Mouse (Mus musculus): ENCODE data around the gene Cbfa2t3. TPM values are rescaled to one million over a fixed set of nuclear protein-coding genes. Genes with fewer than 3 reads are reported as not detected.
A peak's percentile ranks its signal among the peaks of the same experiment; 100 is the strongest.

The Cbfa2t3 gene
- polyA plus RNA-seq, 1 experiment from 2014 or later, result 3.3 TPM

- Histone ChIP-seq H3K27ac (replicated peaks; ENCODE audit: low read depth, low read length) (no peak overlapping the region), H3K4me1 (ENCODE audit: control insufficient read depth, insufficient read depth, low read length) (no peaks in the 10 kb centered on the region; the same call in 1 of the 2 replicates), H3K4me2 (ENCODE audit: low read depth, severe bottlenecking) (no peak overlapping the region), H3K9me3 (ENCODE audit: control insufficient read depth, low read length) (no peaks in the 10 kb centered on the region), H3K4me3 (ENCODE audit: low read depth, low read length) (no peak overlapping the region), H3K27me3 (ENCODE audit: control insufficient read depth, insufficient read depth, low read length) (no peaks in the 10 kb centered on the region), H3K36me3 (ENCODE audit: control insufficient read depth, insufficient read depth, low read length) (no peaks in the 10 kb centered on the region), H3K9ac (ENCODE audit: low read length) (0 out of 2 replicates have a peak overlapping the region, but pooled peaks have one; percentile 17)
- DNase-seq (ENCODE audit: low spot score) (no peak), ATAC-seq (ENCODE audit: insufficient number of reproducible peaks, low FRiP score, low TSS enrichment, low read depth) (no peak)
- 60% methylated on average over 22 of the region's 22 CpGs for WGBS
These were observed 68.2 kb downstream of the Cbfa2t3 start for GRCm38 (mm10) chr8:122630696-122631095.

- H3K27me3 ChIP-seq (ENCODE audit: control insufficient read depth, insufficient read depth, low read length), result no peaks in the 10 kb centered on the region
- H3K9ac ChIP-seq (ENCODE audit: low read length), result no peak overlapping the region
- 43% methylated on average over 10 of the region's 10 CpGs for WGBS
- no peaks in the 10 kb centered on the region for H3K36me3 ChIP-seq (ENCODE audit: control insufficient read depth, insufficient read depth, low read length)
- H3K4me2 ChIP-seq (ENCODE audit: low read depth, severe bottlenecking), result no peak overlapping the region
- ATAC-seq (ENCODE audit: insufficient number of reproducible peaks, low FRiP score, low TSS enrichment, low read depth) (no peak), DNase-seq (ENCODE audit: low spot score) (no peak)
- H3K4me3 ChIP-seq (ENCODE audit: low read depth, low read length), result no peak overlapping the region
- no peaks in the 10 kb centered on the region for H3K9me3 ChIP-seq (ENCODE audit: control insufficient read depth, low read length)
- no peaks in the 10 kb centered on the region for H3K4me1 ChIP-seq (ENCODE audit: control insufficient read depth, insufficient read depth, low read length)
- no peak overlapping the region for H3K27ac ChIP-seq (replicated peaks; ENCODE audit: low read depth, low read length)
These were observed 69.5 kb downstream of the Cbfa2t3 start for GRCm38 (mm10) chr8:122629388-122629787.

- no peak for ATAC-seq (ENCODE audit: insufficient number of reproducible peaks, low FRiP score, low TSS enrichment, low read depth)
- WGBS, result 83% methylated on average over 2 of the region's 2 CpGs
- no peak for DNase-seq (ENCODE audit: low spot score)
- Histone ChIP-seq H3K27ac (replicated peaks; ENCODE audit: low read depth, low read length) (no peak overlapping the region), H3K36me3 (ENCODE audit: control insufficient read depth, insufficient read depth, low read length) (no peaks in the 10 kb centered on the region), H3K27me3 (ENCODE audit: control insufficient read depth, insufficient read depth, low read length) (no peaks in the 10 kb centered on the region), H3K4me3 (ENCODE audit: low read depth, low read length) (no peak overlapping the region), H3K4me1 (ENCODE audit: control insufficient read depth, insufficient read depth, low read length) (no peaks in the 10 kb centered on the region), H3K9ac (ENCODE audit: low read length) (no peak overlapping the region), H3K4me2 (ENCODE audit: low read depth, severe bottlenecking) (no peak overlapping the region), H3K9me3 (ENCODE audit: control insufficient read depth, low read length) (no peaks in the 10 kb centered on the region)
These were observed 72.0 kb downstream of the Cbfa2t3 start for GRCm38 (mm10) chr8:122626896-122627295.

- Histone ChIP-seq H3K27me3 (ENCODE audit: control insufficient read depth, insufficient read depth, low read length) (no peaks in the 10 kb centered on the region), H3K9ac (ENCODE audit: low read length) (no peak overlapping the region), H3K9me3 (ENCODE audit: control insufficient read depth, low read length) (no peaks in the 10 kb centered on the region), H3K27ac (replicated peaks; ENCODE audit: low read depth, low read length) (no peak overlapping the region), H3K4me3 (ENCODE audit: low read depth, low read length) (no peak overlapping the region), H3K36me3 (ENCODE audit: control insufficient read depth, insufficient read depth, low read length) (no peaks in the 10 kb centered on the region), H3K4me1 (ENCODE audit: control insufficient read depth, insufficient read depth, low read length) (peaks cover 3% of the 10 kb centered on the region; the same call in 1 of the 2 replicates), H3K4me2 (ENCODE audit: low read depth, severe bottlenecking) (no peak overlapping the region)
- 86% methylated on average over 9 of the region's 9 CpGs for WGBS
- DNase-seq (ENCODE audit: low spot score) (no peak), ATAC-seq (ENCODE audit: insufficient number of reproducible peaks, low FRiP score, low TSS enrichment, low read depth) (no peak)
These were observed 73.1 kb downstream of the Cbfa2t3 start for GRCm38 (mm10) chr8:122625811-122626210.

- ATAC-seq (ENCODE audit: insufficient number of reproducible peaks, low FRiP score, low TSS enrichment, low read depth) (no peak), DNase-seq (ENCODE audit: low spot score) (no peak)
- no peaks in the 10 kb centered on the region for H3K27me3 ChIP-seq (ENCODE audit: control insufficient read depth, insufficient read depth, low read length)
- H3K27ac ChIP-seq (replicated peaks; ENCODE audit: low read depth, low read length), result no peak overlapping the region
- no peaks in the 10 kb centered on the region for H3K9me3 ChIP-seq (ENCODE audit: control insufficient read depth, low read length)
- no peak overlapping the region for H3K4me3 ChIP-seq (ENCODE audit: low read depth, low read length)
- no peaks in the 10 kb centered on the region for H3K36me3 ChIP-seq (ENCODE audit: control insufficient read depth, insufficient read depth, low read length)
- no peak overlapping the region for H3K9ac ChIP-seq (ENCODE audit: low read length)
- peaks cover 11% of the 10 kb centered on the region for H3K4me1 ChIP-seq (ENCODE audit: control insufficient read depth, insufficient read depth, low read length)
- 71% methylated on average over 5 of the region's 5 CpGs for WGBS
- H3K4me2 ChIP-seq (ENCODE audit: low read depth, severe bottlenecking), result no peak overlapping the region
These were observed 74.3 kb downstream of the Cbfa2t3 start for GRCm38 (mm10) chr8:122624653-122625052.

GRCm38 (mm10) chr8:122623844-122624642 lies 74.9 kb downstream of the Cbfa2t3 start:
- WGBS, result 91% methylated on average over 17 of the region's 17 CpGs
- Histone ChIP-seq H3K27ac (replicated peaks; ENCODE audit: low read depth, low read length) (no peak overlapping the region), H3K4me3 (ENCODE audit: low read depth, low read length) (no peak overlapping the region), H3K9ac (ENCODE audit: low read length) (no peak overlapping the region), H3K36me3 (ENCODE audit: control insufficient read depth, insufficient read depth, low read length) (no peaks in the 10 kb centered on the region), H3K27me3 (ENCODE audit: control insufficient read depth, insufficient read depth, low read length) (no peaks in the 10 kb centered on the region), H3K4me1 (ENCODE audit: control insufficient read depth, insufficient read depth, low read length) (peaks cover 14% of the 10 kb centered on the region), H3K4me2 (ENCODE audit: low read depth, severe bottlenecking) (no peak overlapping the region), H3K9me3 (ENCODE audit: control insufficient read depth, low read length) (no peaks in the 10 kb centered on the region)
- no peak for ATAC-seq (ENCODE audit: insufficient number of reproducible peaks, low FRiP score, low TSS enrichment, low read depth)
- DNase-seq (ENCODE audit: low spot score), result no peak

- no peaks in the 10 kb centered on the region for H3K36me3 ChIP-seq (ENCODE audit: control insufficient read depth, insufficient read depth, low read length)
- no peak for DNase-seq (ENCODE audit: low spot score)
- no peaks in the 10 kb centered on the region for H3K9me3 ChIP-seq (ENCODE audit: control insufficient read depth, low read length)
- H3K4me3 ChIP-seq (ENCODE audit: low read depth, low read length), result no peak within 1 kb of the TSS
- no peaks in the 10 kb centered on the region for H3K27me3 ChIP-seq (ENCODE audit: control insufficient read depth, insufficient read depth, low read length)
- peaks cover 17% of the 10 kb centered on the region for H3K4me1 ChIP-seq (ENCODE audit: control insufficient read depth, insufficient read depth, low read length)
- no peak within 1 kb of the TSS for H3K4me2 ChIP-seq (ENCODE audit: low read depth, severe bottlenecking)
- no peak for ATAC-seq (ENCODE audit: insufficient number of reproducible peaks, low FRiP score, low TSS enrichment, low read depth)
- no peak within 1 kb of the TSS for H3K27ac ChIP-seq (replicated peaks; ENCODE audit: low read depth, low read length)
- WGBS, result 57% methylated on average over 6 of the region's 6 CpGs
- H3K9ac ChIP-seq (ENCODE audit: low read length), result no peak within 1 kb of the TSS
These were observed 76.2 kb downstream of the Cbfa2t3 start, which contains the start of gene Pabpn1l for GRCm38 (mm10) chr8:122622727-122623126. Pabpn1l (minus strand) TSS chr8:122622739.

- ATAC-seq (ENCODE audit: insufficient number of reproducible peaks, low FRiP score, low TSS enrichment, low read depth) (no peak), DNase-seq (ENCODE audit: low spot score) (no peak)
- Histone ChIP-seq H3K9me3 (ENCODE audit: control insufficient read depth, low read length) (no peaks in the 10 kb centered on the region), H3K36me3 (ENCODE audit: control insufficient read depth, insufficient read depth, low read length) (no peaks in the 10 kb centered on the region), H3K27ac (replicated peaks; ENCODE audit: low read depth, low read length) (no peak overlapping the region), H3K27me3 (ENCODE audit: control insufficient read depth, insufficient read depth, low read length) (no peaks in the 10 kb centered on the region), H3K4me2 (ENCODE audit: low read depth, severe bottlenecking) (no peak overlapping the region), H3K4me3 (ENCODE audit: low read depth, low read length) (no peak overlapping the region), H3K9ac (ENCODE audit: low read length) (no peak overlapping the region), H3K4me1 (ENCODE audit: control insufficient read depth, insufficient read depth, low read length) (peaks cover 17% of the 10 kb centered on the region)
- WGBS, result 27% methylated on average over 5 of the region's 5 CpGs
These were observed 78.5 kb downstream of the Cbfa2t3 start for GRCm38 (mm10) chr8:122620446-122620845.

Measured in limb, embryonic 11.5 days (tissue).